ENCODE assay signal across 11 mouse cellular contexts in genomic region chr9:41237265-41237664, GRCm38 (mm10).
"Had no signal": no experiment of that assay in that cellular context is flagged by ENCODE, and none has a peak within 500 bp of the region (broad histone marks: within the 10 kb centered on the region; RNA-seq: fewer than 3 reads in every experiment).

No protein-coding gene starts in this region.

- H3K4me3 ChIP-seq: limb, embryonic 13.5 days; midbrain, embryonic 13.5 days; neural tube, embryonic 13.5 days had no signal

- H3K36me3 ChIP-seq: limb, embryonic 13.5 days; midbrain, embryonic 13.5 days; neural tube, embryonic 13.5 days had no signal

- DNase-seq: kidney, postnatal 14 days; left cerebral cortex, postnatal 4 days; lung, adult 2 months; lung, postnatal 36 days; thymus, postnatal 4 days had no signal

- H3K9me3 ChIP-seq: limb, embryonic 13.5 days; midbrain, embryonic 13.5 days; neural tube, embryonic 13.5 days had no signal

- H3K9ac ChIP-seq: limb, embryonic 13.5 days; liver, embryonic 14.5 days; midbrain, embryonic 13.5 days; neural tube, embryonic 13.5 days had no signal

- H3K27me3 ChIP-seq: limb, embryonic 13.5 days; midbrain, embryonic 13.5 days; neural tube, embryonic 13.5 days had no signal

- ATAC-seq: lung, postnatal 0 days; midbrain, embryonic 13.5 days had no signal

- H3K27ac ChIP-seq: liver, embryonic 14.5 days; midbrain, embryonic 13.5 days; neural tube, embryonic 13.5 days; stomach, postnatal 0 days had no signal

- H3K4me1 ChIP-seq: neural tube, embryonic 13.5 days had no signal

- H3K4me2 ChIP-seq: limb, embryonic 13.5 days; midbrain, embryonic 13.5 days; neural tube, embryonic 13.5 days had no signal
